Mouse (Mus musculus): Measurements from ENCODE around the gene Nr1h2. TPM values are rescaled to one million over a fixed set of nuclear protein-coding genes. Genes with fewer than 3 reads are reported as not detected.

Gene Nr1h2
- polyA plus RNA-seq, 1 experiment from 2014 or later, result 79.3 TPM

DNA sequence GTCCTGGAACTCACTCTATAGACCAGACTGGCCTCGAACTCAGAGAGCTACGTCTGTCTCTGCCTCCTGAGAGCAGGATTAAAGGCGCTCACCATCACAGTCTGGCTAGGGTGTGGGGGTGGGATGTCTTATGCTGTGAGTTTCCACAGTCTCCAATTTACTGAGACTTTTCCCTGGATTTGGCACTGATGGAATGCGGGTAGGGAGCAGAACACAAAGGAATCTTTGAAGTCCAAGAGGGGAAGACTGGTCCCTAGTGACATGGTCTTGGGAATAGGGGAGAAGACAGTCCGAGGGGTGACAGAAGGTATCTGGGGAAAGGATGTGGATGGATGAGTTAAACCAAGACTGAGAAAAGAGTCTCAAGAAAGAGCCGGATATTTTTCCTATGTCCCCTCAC is 33.9 kb upstream of the Nr1h2 start:
- H3K4me3 ChIP-seq (ENCODE audit: low read length), result no peak overlapping the region
- peaks cover 15% of the 10 kb centered on the region for H3K4me1 ChIP-seq (ENCODE audit: control insufficient read depth, insufficient read depth, low read length)
- no peaks in the 10 kb centered on the region for H3K36me3 ChIP-seq (ENCODE audit: control insufficient read depth, insufficient read depth, low read length)
- WGBS, result 42% methylated on average over 6 of the region's 6 CpGs
- no peak overlapping the region for H3K27ac ChIP-seq (ENCODE audit: low read length)
- H3K9ac ChIP-seq (ENCODE audit: low read depth, low read length), result no peak overlapping the region
- no peaks in the 10 kb centered on the region for H3K9me3 ChIP-seq (ENCODE audit: control insufficient read depth, low read length)
- H3K4me2 ChIP-seq (ENCODE audit: low read depth, low read length), result no peak overlapping the region
- ATAC-seq, result no peak
- H3K27me3 ChIP-seq (replicated peaks; ENCODE audit: control insufficient read depth, insufficient read depth, low read length), result peaks cover 63% of the 10 kb centered on the region

- Histone ChIP-seq H3K27ac (ENCODE audit: low read length) (no peak overlapping the region), H3K4me2 (ENCODE audit: low read depth, low read length) (peak overlapping the region; percentile 26), H3K9ac (ENCODE audit: low read depth, low read length) (no peak overlapping the region), H3K4me1 (ENCODE audit: control insufficient read depth, insufficient read depth, low read length) (peaks cover 15% of the 10 kb centered on the region), H3K36me3 (ENCODE audit: control insufficient read depth, insufficient read depth, low read length) (no peaks in the 10 kb centered on the region), H3K4me3 (ENCODE audit: low read length) (peak overlapping the region; percentile 25), H3K9me3 (ENCODE audit: control insufficient read depth, low read length) (no peaks in the 10 kb centered on the region), H3K27me3 (replicated peaks; ENCODE audit: control insufficient read depth, insufficient read depth, low read length) (peaks cover 57% of the 10 kb centered on the region)
- 1% methylated on average over 18 of the region's 18 CpGs for WGBS
- ATAC-seq, result no peak
Measured at GRCm38 (mm10) chr7:44586930-44587329, 33.2 kb upstream of the Nr1h2 start.

GRCm38 (mm10) chr7:44586518-44586917 is 32.8 kb upstream of the Nr1h2 start:
- ATAC-seq, result no peak
- Histone ChIP-seq H3K9ac (ENCODE audit: low read depth, low read length) (peak overlapping the region; percentile 1; the same call in 1 of the 2 replicates), H3K4me2 (ENCODE audit: low read depth, low read length) (peak overlapping the region; percentile 26), H3K36me3 (ENCODE audit: control insufficient read depth, insufficient read depth, low read length) (no peaks in the 10 kb centered on the region), H3K27me3 (replicated peaks; ENCODE audit: control insufficient read depth, insufficient read depth, low read length) (peaks cover 53% of the 10 kb centered on the region), H3K27ac (ENCODE audit: low read length) (no peak overlapping the region), H3K4me3 (ENCODE audit: low read length) (peak overlapping the region; percentile 25), H3K4me1 (ENCODE audit: control insufficient read depth, insufficient read depth, low read length) (peaks cover 12% of the 10 kb centered on the region), H3K9me3 (ENCODE audit: control insufficient read depth, low read length) (no peaks in the 10 kb centered on the region)
- WGBS, result 12% methylated on average over 19 of the region's 19 CpGs

GRCm38 (mm10) chr7:44585606-44586005 is 31.9 kb upstream of the Nr1h2 start:
- ATAC-seq, result no peak
- Histone ChIP-seq H3K27me3 (replicated peaks; ENCODE audit: control insufficient read depth, insufficient read depth, low read length) (peaks cover 48% of the 10 kb centered on the region), H3K27ac (ENCODE audit: low read length) (no peak overlapping the region)

GRCm38 (mm10) chr7:44584921-44585320 is 31.2 kb upstream of the Nr1h2 start:
- ATAC-seq, result no peak
- Histone ChIP-seq H3K9me3 (ENCODE audit: control insufficient read depth, low read length) (no peaks in the 10 kb centered on the region), H3K36me3 (ENCODE audit: control insufficient read depth, insufficient read depth, low read length) (no peaks in the 10 kb centered on the region), H3K4me2 (ENCODE audit: low read depth, low read length) (no peak overlapping the region), H3K4me1 (ENCODE audit: control insufficient read depth, insufficient read depth, low read length) (peaks cover 7% of the 10 kb centered on the region; the same call in 1 of the 2 replicates), H3K27ac (ENCODE audit: low read length) (no peak overlapping the region), H3K4me3 (ENCODE audit: low read length) (no peak overlapping the region), H3K9ac (ENCODE audit: low read depth, low read length) (no peak overlapping the region), H3K27me3 (replicated peaks; ENCODE audit: control insufficient read depth, insufficient read depth, low read length) (peaks cover 48% of the 10 kb centered on the region)
- 88% methylated on average over 6 of the region's 6 CpGs for WGBS

More at GRCm38 (mm10) chr7:44585606-44586005, 31.9 kb upstream of the Nr1h2 start:
- Histone ChIP-seq H3K4me3 (ENCODE audit: low read length) (no peak overlapping the region), H3K9me3 (ENCODE audit: control insufficient read depth, low read length) (no peaks in the 10 kb centered on the region), H3K36me3 (ENCODE audit: control insufficient read depth, insufficient read depth, low read length) (no peaks in the 10 kb centered on the region), H3K4me1 (ENCODE audit: control insufficient read depth, insufficient read depth, low read length) (peaks cover 7% of the 10 kb centered on the region; the same call in 1 of the 2 replicates), H3K4me2 (ENCODE audit: low read depth, low read length) (no peak overlapping the region), H3K9ac (ENCODE audit: low read depth, low read length) (no peak overlapping the region)
- WGBS, result 90% methylated on average over 6 of the region's 6 CpGs

DNA sequence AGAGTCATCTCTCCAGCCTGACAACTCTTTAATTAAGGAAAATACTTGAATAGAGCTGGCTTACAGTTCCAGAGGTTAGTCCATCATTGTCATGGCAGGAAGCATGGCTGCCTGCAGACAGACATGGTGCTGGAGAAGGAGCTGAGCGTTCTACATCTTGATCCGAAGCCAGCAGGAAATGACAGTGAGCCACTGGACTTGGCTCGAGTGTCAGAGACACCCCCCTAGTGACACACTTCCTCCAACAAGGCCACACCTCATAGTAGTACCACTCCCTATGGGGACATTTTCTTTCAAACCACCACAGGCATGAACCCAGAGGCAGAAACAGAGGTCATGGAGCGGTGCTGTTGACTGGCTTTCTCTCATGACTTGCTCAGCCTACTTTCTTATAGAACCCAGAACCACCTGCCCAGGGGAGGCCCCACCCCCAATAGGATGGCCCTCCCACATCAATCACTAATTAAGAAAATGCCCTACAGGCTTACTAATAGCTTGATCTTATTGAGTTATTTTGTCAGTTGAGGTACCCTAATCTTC is 30.6 kb upstream of the Nr1h2 start:
- no peak overlapping the region for H3K27ac ChIP-seq (ENCODE audit: low read length)
- no peak overlapping the region for H3K4me3 ChIP-seq (ENCODE audit: low read length)
- ATAC-seq, result no peak
- H3K4me2 ChIP-seq (ENCODE audit: low read depth, low read length), result no peak overlapping the region
- no peak overlapping the region for H3K9ac ChIP-seq (ENCODE audit: low read depth, low read length)
- peaks cover 43% of the 10 kb centered on the region for H3K27me3 ChIP-seq (replicated peaks; ENCODE audit: control insufficient read depth, insufficient read depth, low read length)
- WGBS, result 77% methylated on average over 4 of the region's 4 CpGs
- H3K9me3 ChIP-seq (ENCODE audit: control insufficient read depth, low read length), result no peaks in the 10 kb centered on the region
- H3K4me1 ChIP-seq (ENCODE audit: control insufficient read depth, insufficient read depth, low read length), result peaks cover 7% of the 10 kb centered on the region; the same call in 1 of the 2 replicates
- no peaks in the 10 kb centered on the region for H3K36me3 ChIP-seq (ENCODE audit: control insufficient read depth, insufficient read depth, low read length)

DNA sequence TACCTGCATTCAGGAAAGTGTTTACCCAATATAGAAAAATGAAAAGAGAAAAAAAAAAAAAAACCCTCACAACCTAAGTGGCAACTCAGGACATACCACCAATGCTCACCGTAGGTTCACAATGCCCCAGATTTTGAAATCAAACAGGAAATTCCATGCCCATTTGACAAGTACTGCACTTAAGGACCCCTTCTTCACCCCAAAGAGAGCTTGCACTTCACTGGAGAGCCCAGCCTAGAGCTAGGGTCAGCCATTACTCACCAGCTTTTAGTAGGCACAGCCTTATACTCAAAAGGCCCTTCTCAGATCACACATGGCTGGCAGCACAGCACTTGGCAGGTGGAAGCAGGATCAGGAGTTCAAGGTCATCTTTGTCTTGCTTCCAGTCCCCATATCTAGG is 29.4 kb upstream of the Nr1h2 start:
- peaks cover 33% of the 10 kb centered on the region for H3K27me3 ChIP-seq (replicated peaks; ENCODE audit: control insufficient read depth, insufficient read depth, low read length)
- no peaks in the 10 kb centered on the region for H3K36me3 ChIP-seq (ENCODE audit: control insufficient read depth, insufficient read depth, low read length)
- ATAC-seq, result no peak
- no peak overlapping the region for H3K9ac ChIP-seq (ENCODE audit: low read depth, low read length)
- H3K4me3 ChIP-seq (ENCODE audit: low read length), result no peak overlapping the region
- H3K4me1 ChIP-seq (ENCODE audit: control insufficient read depth, insufficient read depth, low read length), result 0 out of 2 replicates have a peak, but pooled peaks cover 3% of the 10 kb centered on the region
- H3K27ac ChIP-seq (ENCODE audit: low read length), result no peak overlapping the region
- H3K9me3 ChIP-seq (ENCODE audit: control insufficient read depth, low read length), result peaks cover 4% of the 10 kb centered on the region
- 93% methylated on average over 1 of the region's 1 CpGs for WGBS
- H3K4me2 ChIP-seq (ENCODE audit: low read depth, low read length), result no peak overlapping the region

- Histone ChIP-seq H3K27ac (ENCODE audit: low read length) (no peak overlapping the region), H3K4me1 (ENCODE audit: control insufficient read depth, insufficient read depth, low read length) (0 out of 2 replicates have a peak, but pooled peaks cover 3% of the 10 kb centered on the region), H3K9ac (ENCODE audit: low read depth, low read length) (no peak overlapping the region), H3K9me3 (ENCODE audit: control insufficient read depth, low read length) (peaks cover 5% of the 10 kb centered on the region), H3K4me2 (ENCODE audit: low read depth, low read length) (no peak overlapping the region), H3K4me3 (ENCODE audit: low read length) (no peak overlapping the region), H3K36me3 (ENCODE audit: control insufficient read depth, insufficient read depth, low read length) (no peaks in the 10 kb centered on the region), H3K27me3 (replicated peaks; ENCODE audit: control insufficient read depth, insufficient read depth, low read length) (peaks cover 30% of the 10 kb centered on the region)
- WGBS, result 71% methylated on average over 5 of the region's 5 CpGs
- no peak for ATAC-seq
Measured at GRCm38 (mm10) chr7:44582709-44583108, 29.0 kb upstream of the Nr1h2 start.

DNA sequence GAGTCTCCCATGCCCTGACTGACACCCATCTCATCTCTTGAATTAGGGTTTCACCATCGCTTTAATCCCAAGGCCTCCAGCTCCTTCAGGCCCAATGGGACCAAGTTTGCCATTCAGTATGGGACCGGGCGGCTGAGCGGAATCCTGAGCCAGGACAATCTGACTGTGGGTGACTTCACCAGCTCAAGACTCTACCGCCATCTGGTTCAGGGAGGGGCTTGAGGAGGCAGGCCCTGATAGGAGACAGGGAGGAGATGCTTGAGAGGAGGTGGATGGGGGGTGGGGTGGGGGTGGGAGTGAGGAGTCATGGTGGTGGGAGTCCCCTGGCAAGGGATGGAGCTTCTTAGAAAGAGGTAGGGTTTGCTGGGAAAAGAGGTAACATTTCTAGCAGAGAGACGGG is 27.9 kb upstream of the Nr1h2 start:
- Histone ChIP-seq H3K9me3 (ENCODE audit: control insufficient read depth, low read length) (peaks cover 5% of the 10 kb centered on the region), H3K36me3 (ENCODE audit: control insufficient read depth, insufficient read depth, low read length) (no peaks in the 10 kb centered on the region), H3K27me3 (replicated peaks; ENCODE audit: control insufficient read depth, insufficient read depth, low read length) (peaks cover 20% of the 10 kb centered on the region), H3K9ac (ENCODE audit: low read depth, low read length) (no peak overlapping the region), H3K27ac (ENCODE audit: low read length) (no peak overlapping the region), H3K4me2 (ENCODE audit: low read depth, low read length) (no peak overlapping the region), H3K4me1 (ENCODE audit: control insufficient read depth, insufficient read depth, low read length) (no peaks in the 10 kb centered on the region), H3K4me3 (ENCODE audit: low read length) (no peak overlapping the region)
- WGBS, result 71% methylated on average over 6 of the region's 6 CpGs
- ATAC-seq, result no peak

GRCm38 (mm10) chr7:44576333-44576844 is 22.6 kb upstream of the Nr1h2 start:
- no peak for ATAC-seq
- no peaks in the 10 kb centered on the region for H3K4me1 ChIP-seq (ENCODE audit: control insufficient read depth, insufficient read depth, low read length)
- no peak overlapping the region for H3K9ac ChIP-seq (ENCODE audit: low read depth, low read length)
- no peaks in the 10 kb centered on the region for H3K36me3 ChIP-seq (ENCODE audit: control insufficient read depth, insufficient read depth, low read length)
- peaks cover 5% of the 10 kb centered on the region for H3K9me3 ChIP-seq (ENCODE audit: control insufficient read depth, low read length)
- H3K4me3 ChIP-seq (ENCODE audit: low read length), result no peak overlapping the region
- H3K27ac ChIP-seq (ENCODE audit: low read length), result no peak overlapping the region
- H3K4me2 ChIP-seq (ENCODE audit: low read depth, low read length), result no peak overlapping the region
- WGBS, result 41% methylated on average over 5 of the region's 5 CpGs
- no peaks in the 10 kb centered on the region; the same call in 1 of the 2 replicates for H3K27me3 ChIP-seq (replicated peaks; ENCODE audit: control insufficient read depth, insufficient read depth, low read length)
